Mouse (Mus musculus) kidney, embryonic 16.5 days (tissue): ENCODE results near the gene Myo1h. TPM values are rescaled to one million over a fixed set of nuclear protein-coding genes. Genes with fewer than 3 reads are reported as not detected.
A peak's percentile ranks its signal among the peaks of the same experiment; 100 is the strongest.

Experiments
- ATAC-seq: fragments of 200-750 bp; cut with Nextera tagmentation; 2 replicates; pipeline ENCODE4 v1.8.0; 2017; ENCODE audit warnings: moderate TSS enrichment; ENCODE audit not compliant: low FRiP score, low TSS enrichment
- H3K27ac ChIP-seq: fragments of 300-500 bp; sonication (generic); 2 replicates; pipeline ENCODE4 v1.5.1; 2014; ENCODE audit warnings: low read length
- H3K27me3 ChIP-seq: fragments of 300-500 bp; sonication (generic); 2 replicates; pipeline ENCODE4 v1.6.1; 2014; ENCODE audit warnings: low read length, control low read depth, mixed read lengths; ENCODE audit not compliant: insufficient read depth
- H3K36me3 ChIP-seq: fragments of 300-500 bp; sonication (generic); 2 replicates; pipeline ENCODE4 v1.6.1; 2014; ENCODE audit warnings: low read length, control low read depth, mixed read lengths; ENCODE audit not compliant: insufficient read depth
- H3K4me1 ChIP-seq: fragments of 300-500 bp; sonication (generic); 2 replicates; pipeline ENCODE4 v1.6.1; 2014; ENCODE audit warnings: low read length, control low read depth, mixed read lengths; ENCODE audit not compliant: insufficient read depth
- H3K4me2 ChIP-seq: fragments of 300-500 bp; sonication (generic); replicated peaks from 2 replicates; pipeline ENCODE4 v1.6.1; 2014; ENCODE audit warnings: low read depth, low read length
- H3K4me3 ChIP-seq: fragments of 300-500 bp; sonication (generic); 2 replicates; pipeline ENCODE4 v1.5.1; 2014; ENCODE audit warnings: mild to moderate bottlenecking, low read length
- H3K9ac ChIP-seq: fragments of 300-500 bp; sonication (generic); replicated peaks from 2 replicates; pipeline ENCODE4 v1.6.1; 2014; ENCODE audit warnings: low read length
- H3K9me3 ChIP-seq: fragments of 300-500 bp; sonication (generic); 2 replicates; pipeline ENCODE4 v1.6.1; 2016; ENCODE audit warnings: low read length, control low read depth
- WGBS: fragments of 180-500 bp; shearing (Covaris S2); extraction: QIAGEN DNeasy Blood & Tissue Kit; methylation state at CpG from one replicate; pipeline ENCODE4 v1.1.7; 2014; 5-methylcytosine and 5-hydroxymethylcytosine counted together
- microRNA-seq: library from miRNA; unstranded; fragments of <30 nt; microRNA quantifications from one replicate; pipeline ENCODE4, GENCODE M21; 2016
- polyA plus RNA-seq: library from polyadenylated mRNA; unstranded; fragments of >200 nt; fragmentation: Nextera tagmentation; extraction: Ambion mirVana; gene quantifications from 2 replicates; pipeline ENCODE4 v1.2.1, GENCODE M21; 2015

The Myo1h gene
- polyA plus RNA-seq, 1 experiment from 2014 or later, result 2.8 TPM

GRCm38 (mm10) chr5:114408846-114409245, 119.9 kb downstream of the Myo1h start:
- Histone ChIP-seq H3K9me3 (no peaks in the 10 kb centered on the region), H3K9ac (no peak overlapping the region), H3K27me3 (no peaks in the 10 kb centered on the region), H3K36me3 (peaks cover 93% of the 10 kb centered on the region), H3K4me1 (peaks cover 3% of the 10 kb centered on the region; the same call in 1 of the 2 replicates), H3K4me2 (no peak overlapping the region), H3K4me3 (no peak overlapping the region), H3K27ac (no peak overlapping the region)
- ATAC-seq, result no peak
- WGBS, result 90% methylated on average over 11 of the region's 11 CpGs

GRCm38 (mm10) chr5:114410429-114410828, 121.5 kb downstream of the Myo1h start:
- Histone ChIP-seq H3K4me2 (no peak overlapping the region), H3K9ac (no peak overlapping the region), H3K4me3 (no peak overlapping the region), H3K36me3 (peaks cover 81% of the 10 kb centered on the region), H3K4me1 (peaks cover 3% of the 10 kb centered on the region; the same call in 1 of the 2 replicates), H3K27ac (no peak overlapping the region), H3K9me3 (no peaks in the 10 kb centered on the region), H3K27me3 (no peaks in the 10 kb centered on the region)
- no peak for ATAC-seq
- 88% methylated on average over 13 of the region's 13 CpGs for WGBS

GRCm38 (mm10) chr5:114412361-114412998, 123.5 kb downstream of the Myo1h start:
- Histone ChIP-seq H3K27me3 (no peaks in the 10 kb centered on the region), H3K9ac (no peak overlapping the region), H3K4me3 (no peak overlapping the region), H3K27ac (peak overlapping the region; percentile 26; the same call in 1 of the 2 replicates), H3K4me2 (no peak overlapping the region), H3K4me1 (peaks cover 3% of the 10 kb centered on the region; the same call in 1 of the 2 replicates), H3K9me3 (no peaks in the 10 kb centered on the region), H3K36me3 (peaks cover 80% of the 10 kb centered on the region)
- ATAC-seq, result no peak
- 54% methylated on average over 23 of the region's 23 CpGs for WGBS

- peaks cover 3% of the 10 kb centered on the region; the same call in 1 of the 2 replicates for H3K4me1 ChIP-seq
- WGBS, result 60% methylated on average over 16 of the region's 16 CpGs
- H3K4me2 ChIP-seq, result no peak overlapping the region
These were observed 124.2 kb downstream of the Myo1h start for GRCm38 (mm10) chr5:114413067-114413735.

More at GRCm38 (mm10) chr5:114413067-114413735, 124.2 kb downstream of the Myo1h start:
- no peaks in the 10 kb centered on the region for H3K9me3 ChIP-seq
- peaks cover 79% of the 10 kb centered on the region for H3K36me3 ChIP-seq
- H3K27me3 ChIP-seq, result no peaks in the 10 kb centered on the region
- 0 out of 2 replicates have a peak, but pooled peaks have one; percentile 21 for ATAC-seq
- H3K4me3 ChIP-seq, result no peak overlapping the region
- H3K9ac ChIP-seq, result no peak overlapping the region
- H3K27ac ChIP-seq, result no peak overlapping the region; the same call in 1 of the 2 replicates

Small RNA genes within 50 kb of the gene (microRNA-seq; reads per million reads assigned to microRNA genes)
- gene Mir7027, result not detected

Other genes starting within 250 kb of the Myo1h start
- gene Usp30, start 223.7 kb upstream of the Myo1h start, polyA plus RNA-seq, result 12.0 and 14.0 TPM in 2 replicates
- 0.36 and 0.42 TPM in 2 replicates for gene Svop, start 197.6 kb upstream of the Myo1h start, polyA plus RNA-seq
- gene Alkbh2, start 160.9 kb upstream of the Myo1h start, polyA plus RNA-seq, result 8.7 and 9.1 TPM in 2 replicates
- 56.2 and 57.0 TPM in 2 replicates for gene Ung, start 158.8 kb upstream of the Myo1h start, polyA plus RNA-seq
- gene Acacb, start 142.6 kb upstream of the Myo1h start, polyA plus RNA-seq, result 4.7 and 5.7 TPM in 2 replicates
- gene Foxn4, start 15.4 kb upstream of the Myo1h start, polyA plus RNA-seq, result 0.10 TPM in 1 of 2 replicates, not detected in the other
- gene Kctd10, start 91.3 kb downstream of the Myo1h start, polyA plus RNA-seq, result 116 and 124 TPM in 2 replicates
- gene Ube3b, start 91.4 kb downstream of the Myo1h start, polyA plus RNA-seq, result 51.5 and 54.0 TPM in 2 replicates
- 35.8 and 36.9 TPM in 2 replicates for gene Mmab, start 154.9 kb downstream of the Myo1h start, polyA plus RNA-seq
- gene Mvk, start 155.1 kb downstream of the Myo1h start, polyA plus RNA-seq, result 37.2 and 39.5 TPM in 2 replicates